Mouse (Mus musculus) layer of hippocampus, postnatal 36 days (tissue): ENCODE measurements around the gene Cyp2d26. TPM values are rescaled to one million over a fixed set of nuclear protein-coding genes. Genes with fewer than 3 reads are reported as not detected.
"Not testable (repeated sequence)": the region's sequence is repeated elsewhere in the genome, so short reads cannot be mapped to it uniquely, and the experiment has no call there.

Source experiments
- DNase-seq, 2 experiments: peaks; one replicate each; pipeline ENCODE4 v3.0.0; 2022
- total RNA-seq, 2 experiments: library from RNA; stranded (reverse); gene quantifications; 2 replicates each; pipeline ENCODE4 v1.2.3; 2021

Gene Cyp2d26
- not detected for total RNA-seq

DNA sequence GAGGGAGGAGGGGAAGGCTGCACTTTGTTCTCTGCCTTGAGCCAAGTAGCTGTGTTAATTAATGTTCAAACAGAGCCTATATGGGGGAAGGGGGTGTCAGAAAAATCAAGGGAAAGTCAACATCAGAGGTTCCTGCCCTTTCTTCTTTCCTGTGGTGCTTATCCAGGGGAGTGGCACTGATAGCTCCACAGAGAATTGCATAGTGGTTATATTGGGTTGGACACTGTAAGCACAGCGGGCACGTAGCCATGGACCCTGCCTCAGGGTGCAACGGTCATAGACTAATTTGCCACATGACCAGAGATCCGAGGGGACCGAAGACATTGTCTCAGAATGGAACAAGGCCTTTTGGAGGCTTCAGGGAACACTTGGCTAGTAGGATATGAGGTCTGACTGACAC is at the start of gene Cyp2d26:
Gene Cyp2d26, minus strand, starts transcription at position 18 of the 400 bp plus-strand sequence.
- no peak for DNase-seq

DNA sequence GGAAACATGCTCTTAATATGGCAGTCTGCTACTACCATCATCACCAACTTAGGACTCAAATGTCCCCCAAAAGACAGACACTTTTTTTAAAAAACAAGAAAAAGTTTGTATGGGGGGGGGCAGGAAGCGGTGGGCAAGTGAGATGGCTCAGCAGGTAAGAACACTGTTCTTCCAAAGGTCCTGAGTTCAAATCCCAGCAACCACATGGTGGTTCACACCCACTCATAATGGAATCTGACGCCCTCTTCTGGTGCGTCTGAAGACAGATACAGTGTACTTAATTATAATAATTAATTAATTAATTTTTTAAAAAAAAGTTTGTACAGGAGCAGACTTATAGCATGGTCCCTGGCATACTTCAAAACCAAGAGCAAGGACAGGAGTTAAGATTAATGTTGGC is 45.1 kb upstream of the Cyp2d26 start:
- no peak for DNase-seq

DNA sequence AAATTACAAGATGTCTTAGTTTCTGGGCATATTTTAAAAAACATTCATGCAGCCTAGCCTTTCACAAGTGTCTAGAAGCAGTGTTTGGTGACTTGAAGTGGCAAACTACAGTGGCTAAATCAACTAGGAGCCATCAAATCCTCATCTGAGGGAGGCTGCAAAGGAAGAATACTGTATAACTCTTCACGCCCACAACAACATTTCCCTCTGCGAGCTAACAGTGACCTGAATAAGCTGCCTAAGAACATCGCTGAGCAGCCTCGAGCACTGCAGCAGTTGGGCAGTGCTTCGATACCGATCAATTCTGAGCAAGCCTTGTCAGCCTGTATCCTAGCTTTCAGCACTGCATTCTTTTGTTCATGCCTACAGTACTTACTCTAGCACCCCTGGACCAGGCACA is 35.8 kb upstream of the Cyp2d26 start:
- no peak for DNase-seq

DNA sequence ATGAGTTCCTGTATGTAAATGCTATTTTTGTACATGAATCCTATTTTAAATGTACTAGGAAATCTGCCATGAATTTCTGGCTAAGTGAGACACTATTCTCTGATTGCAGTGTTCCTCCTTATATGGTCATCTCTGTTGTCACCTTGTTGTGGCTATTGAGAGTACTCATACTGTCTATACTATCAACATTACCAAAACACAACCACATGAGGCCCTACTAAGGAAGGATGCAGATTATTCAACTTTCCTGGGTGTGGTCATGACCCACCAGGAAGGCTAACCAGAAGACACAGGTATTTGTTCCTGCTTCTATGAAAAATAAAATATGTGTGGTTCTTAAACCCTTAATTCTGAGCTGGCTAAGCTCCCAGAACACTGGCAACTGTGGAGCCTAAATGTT is 31.8 kb upstream of the Cyp2d26 start:
- DNase-seq, result no peak

DNA sequence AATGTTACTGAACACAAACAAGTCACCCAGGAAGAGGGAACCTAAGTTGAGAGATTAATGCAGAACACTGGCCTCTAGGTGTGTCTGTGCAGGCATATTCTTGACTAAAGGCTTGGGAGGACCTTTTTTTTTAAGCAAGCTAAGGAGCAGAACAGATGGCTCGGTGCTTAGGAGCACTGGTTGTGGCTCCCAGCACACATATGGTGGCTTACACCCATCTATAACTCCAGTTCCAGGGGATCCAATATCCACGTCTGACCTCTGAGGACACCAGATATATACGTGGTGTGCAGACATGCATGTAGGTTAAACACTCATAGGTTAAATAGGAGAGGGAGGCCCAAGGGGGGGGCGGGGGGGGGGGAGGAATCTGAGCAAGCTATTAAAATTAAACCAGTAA is 28.3 kb upstream of the Cyp2d26 start:
- no peak for DNase-seq

DNA sequence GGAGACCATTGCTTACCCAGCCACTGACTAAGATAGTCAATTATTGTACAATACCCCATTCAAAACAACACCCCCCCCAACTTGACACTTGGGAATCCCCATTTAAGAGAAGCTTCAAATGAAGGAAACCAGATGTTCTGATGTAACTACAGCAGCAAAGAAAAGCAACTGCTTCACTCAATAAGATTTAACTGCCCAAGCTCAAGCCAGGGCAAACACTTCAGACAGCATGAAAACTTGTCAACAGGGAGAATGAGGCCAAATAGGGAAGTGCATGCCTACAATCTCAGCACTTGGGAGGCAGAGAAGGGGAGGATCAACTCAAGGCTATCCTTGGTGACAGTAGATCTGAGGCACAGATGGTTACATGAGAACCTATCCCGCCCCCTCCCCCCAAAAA is 27.6 kb upstream of the Cyp2d26 start:
- DNase-seq, result no peak

DNA sequence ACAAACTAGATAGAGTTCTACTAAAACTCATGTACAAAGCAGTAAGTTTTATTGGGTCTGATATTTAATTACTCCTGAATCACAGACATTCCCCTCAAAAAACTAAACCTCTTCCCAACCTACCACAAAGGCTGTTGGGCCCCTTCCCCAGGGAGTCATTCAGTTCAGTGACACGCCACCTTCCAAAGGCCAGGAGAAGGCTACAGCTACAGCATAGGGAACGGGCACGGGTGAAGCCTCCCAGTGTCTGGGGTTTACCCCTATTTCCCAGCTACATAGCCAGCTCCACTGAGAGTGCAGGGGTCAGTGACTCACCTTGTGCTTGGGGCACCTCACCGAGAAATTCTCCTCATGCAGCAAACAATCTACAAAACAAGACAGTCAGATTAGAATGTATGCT is 21.2 kb upstream of the Cyp2d26 start:
- DNase-seq, result no peak

DNA sequence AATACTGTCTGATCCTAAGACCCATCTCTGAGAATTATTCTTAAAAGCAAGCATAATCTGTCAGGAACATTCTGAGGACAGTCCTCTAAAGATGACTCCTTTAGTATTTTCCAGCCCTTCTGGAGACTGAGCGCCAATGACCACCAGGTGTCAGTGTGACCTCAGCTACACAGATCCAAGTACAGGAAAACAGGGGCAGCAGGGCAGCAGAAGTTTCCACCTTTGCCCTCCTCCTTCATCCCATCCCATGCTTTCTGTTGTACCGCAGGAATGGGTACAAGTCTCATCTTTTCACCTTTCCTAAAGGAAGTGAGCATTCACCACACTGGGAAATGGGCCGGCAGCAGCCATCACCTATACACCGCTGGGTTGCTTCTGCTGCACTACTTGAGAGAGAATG is 20.7 kb upstream of the Cyp2d26 start:
- DNase-seq, result peak; percentile 32 to 61

DNA sequence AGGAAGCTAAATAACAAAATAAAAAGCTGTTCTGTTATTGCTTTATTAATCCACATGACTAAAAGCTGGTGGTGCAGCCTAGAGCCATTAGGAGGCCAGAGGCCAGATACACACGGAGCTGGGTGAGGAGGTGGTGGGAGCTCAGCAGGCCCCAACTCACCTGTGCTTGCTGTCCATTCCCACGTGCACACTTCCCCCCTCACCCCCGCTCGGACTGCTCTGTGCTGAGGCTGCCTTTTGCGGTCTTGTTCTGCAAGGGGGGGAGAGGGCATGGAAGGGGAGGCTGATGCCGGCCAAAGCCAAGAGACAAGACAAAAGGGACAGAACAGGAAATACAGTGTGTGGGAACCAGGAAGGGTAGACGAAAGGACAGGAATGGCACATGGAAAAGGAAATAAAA is 20.2 kb upstream of the Cyp2d26 start:
- no peak for DNase-seq

DNA sequence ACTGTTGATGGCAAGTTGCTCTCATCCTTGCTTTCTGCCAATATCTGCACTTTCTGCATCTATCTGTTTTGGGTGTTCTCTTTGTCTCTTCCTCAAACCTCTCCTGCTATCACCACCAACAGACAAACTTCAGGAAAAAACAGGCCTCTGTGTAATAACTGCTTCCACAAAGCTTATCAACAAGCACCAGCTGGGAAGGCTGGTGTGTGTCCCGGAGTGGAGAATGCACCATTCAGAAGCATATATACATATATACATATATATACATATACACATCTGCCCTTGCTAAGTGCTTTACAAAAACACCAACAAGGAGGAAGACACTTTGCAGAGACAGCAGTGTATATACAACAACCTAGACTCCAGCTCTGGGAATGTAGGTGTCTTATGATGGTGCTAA is 16.5 kb upstream of the Cyp2d26 start:
- no peak for DNase-seq

DNA sequence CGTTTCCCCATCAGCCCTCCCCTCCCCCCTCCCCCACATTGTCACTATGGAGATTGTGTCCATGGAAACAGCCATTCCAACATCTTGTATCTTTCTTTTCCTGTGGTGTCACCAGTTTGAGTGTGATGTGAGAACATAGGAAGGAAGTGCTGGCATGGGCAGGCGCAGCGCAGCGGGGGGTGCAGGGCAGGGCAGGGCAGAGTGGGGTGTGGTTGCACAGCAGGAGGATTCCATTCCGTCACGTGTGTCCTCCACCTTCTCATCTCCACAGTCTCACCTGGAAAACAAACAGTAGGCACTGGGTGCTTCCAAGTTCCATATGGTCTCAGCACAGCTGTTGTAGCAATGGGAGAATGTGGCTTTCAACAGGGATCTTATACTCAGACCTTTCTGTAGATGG is 15.4 kb upstream of the Cyp2d26 start:
- no peak for DNase-seq

DNA sequence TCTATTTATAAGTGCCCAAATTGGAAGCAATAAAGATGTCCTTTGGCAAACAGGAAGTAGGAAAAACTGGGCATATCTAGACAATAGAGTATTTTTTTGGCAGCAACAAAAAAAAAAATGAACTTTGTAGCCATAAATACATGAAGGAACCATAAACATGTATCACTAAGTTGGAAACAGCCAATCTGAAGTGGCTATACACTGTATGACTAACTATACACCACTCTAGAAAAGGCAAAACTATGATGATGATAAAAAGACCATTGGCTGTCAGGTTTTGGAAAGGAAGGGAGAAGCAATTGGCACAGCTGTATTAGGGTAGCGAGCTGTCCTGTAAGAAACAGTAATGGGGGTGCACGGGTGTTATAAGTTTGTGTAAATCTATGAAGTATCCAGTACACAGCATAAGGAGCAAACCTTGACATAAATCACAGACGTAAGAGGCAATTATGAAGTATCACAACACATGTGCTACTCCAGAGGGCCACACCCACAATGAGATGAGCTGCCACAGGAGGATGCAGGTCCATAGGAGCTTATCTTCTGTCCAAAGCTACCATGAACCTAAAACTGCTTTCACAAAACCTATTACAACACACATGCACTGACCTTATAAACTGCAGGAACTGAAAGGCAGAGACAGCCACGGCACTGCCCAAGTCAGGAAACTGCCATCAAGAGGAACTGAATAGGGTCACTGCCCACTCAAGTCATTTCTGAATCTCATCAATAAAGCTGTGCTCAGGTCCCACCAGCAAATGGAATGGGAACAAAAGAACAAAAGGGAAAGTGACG is 13.1 kb upstream of the Cyp2d26 start:
- no peak for DNase-seq

DNA sequence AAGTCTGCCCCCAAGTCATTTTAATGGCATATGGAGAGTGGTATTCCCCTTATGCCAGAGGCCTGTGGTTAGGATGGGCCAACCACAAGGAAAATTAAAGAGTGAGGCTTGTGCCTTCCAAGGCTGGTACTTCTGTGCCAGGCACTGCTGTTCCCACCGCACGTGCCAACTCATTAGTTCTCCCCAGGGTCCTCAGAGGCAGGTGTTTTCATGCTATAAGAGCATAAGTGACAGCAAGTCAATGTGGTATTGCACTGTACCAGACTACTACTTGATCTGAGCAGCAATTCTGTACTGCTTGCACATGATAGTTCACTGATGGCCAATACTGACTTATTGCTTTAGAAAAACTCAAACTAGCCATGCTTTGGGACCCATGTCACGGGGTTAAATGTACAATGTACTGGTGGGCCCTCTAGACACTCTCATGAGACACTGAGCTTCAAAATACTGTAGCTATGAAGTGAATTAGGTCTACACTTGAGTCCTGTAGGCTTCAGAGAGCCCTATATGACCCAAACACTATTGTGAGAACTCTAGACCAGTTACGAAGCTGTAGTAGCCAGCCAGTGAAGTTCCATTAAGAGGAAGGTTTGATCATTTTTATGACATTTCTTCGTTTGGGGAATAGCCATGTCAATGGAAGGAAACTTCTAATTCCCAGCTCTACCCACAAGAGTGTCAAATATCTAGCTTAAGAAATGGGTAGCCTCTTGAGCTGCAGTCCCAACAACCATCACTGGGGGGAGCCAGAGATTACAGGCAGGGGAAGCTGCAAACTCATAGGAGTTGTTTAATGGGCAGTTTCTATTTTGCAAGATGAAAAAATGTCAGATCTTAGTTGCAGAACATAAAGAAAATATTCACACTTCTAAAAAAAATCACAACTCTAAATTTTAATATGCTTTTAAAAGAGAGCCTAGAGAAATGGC is 10.9 kb upstream of the Cyp2d26 start:
- peak; percentile 79 to 81 for DNase-seq

DNA sequence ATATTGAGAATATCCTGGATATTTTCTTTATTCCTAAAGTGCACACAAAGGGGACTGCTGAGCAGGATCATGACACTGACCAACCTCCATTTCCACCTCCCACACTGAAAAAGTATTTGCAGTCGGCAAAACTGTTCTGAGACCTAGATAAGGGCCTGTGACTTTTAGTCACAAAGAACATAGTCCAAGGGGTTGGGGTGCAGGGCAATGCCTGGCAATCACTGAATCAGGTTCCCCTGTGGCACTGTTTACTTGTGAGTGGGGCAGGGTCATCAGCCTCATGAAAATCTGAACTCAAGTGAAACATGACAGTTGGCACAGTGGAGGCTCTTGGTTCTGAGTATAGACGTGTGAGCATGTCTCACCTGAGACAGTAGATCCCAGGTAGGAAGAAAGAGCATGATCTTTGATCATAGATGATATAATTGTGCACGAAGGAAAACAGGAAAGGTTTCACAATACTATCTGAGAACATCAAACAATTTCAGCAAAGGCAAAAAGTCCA is 1.9 kb upstream of the Cyp2d26 start:
- DNase-seq, result no peak

DNA sequence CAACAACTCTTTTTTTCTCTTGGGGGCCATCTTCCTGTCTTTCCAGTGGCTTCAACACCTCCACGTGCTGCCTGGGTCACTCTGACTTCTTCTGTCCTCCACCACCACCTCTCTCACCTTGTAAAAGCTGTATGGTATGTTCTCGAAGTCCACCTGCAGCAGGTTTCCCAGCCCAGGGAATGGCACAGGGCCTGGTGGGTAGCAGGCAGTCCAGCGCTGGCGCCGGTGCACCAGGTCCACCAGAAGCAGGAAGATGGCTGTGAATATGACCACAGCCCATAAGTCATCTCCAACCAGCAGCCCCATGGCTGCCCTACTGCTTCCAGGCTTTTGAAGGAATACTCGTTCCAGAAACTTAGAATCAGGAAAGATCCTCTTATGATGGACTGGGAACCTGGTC is 226 bp downstream of the Cyp2d26 start:
- DNase-seq, result no peak

DNA sequence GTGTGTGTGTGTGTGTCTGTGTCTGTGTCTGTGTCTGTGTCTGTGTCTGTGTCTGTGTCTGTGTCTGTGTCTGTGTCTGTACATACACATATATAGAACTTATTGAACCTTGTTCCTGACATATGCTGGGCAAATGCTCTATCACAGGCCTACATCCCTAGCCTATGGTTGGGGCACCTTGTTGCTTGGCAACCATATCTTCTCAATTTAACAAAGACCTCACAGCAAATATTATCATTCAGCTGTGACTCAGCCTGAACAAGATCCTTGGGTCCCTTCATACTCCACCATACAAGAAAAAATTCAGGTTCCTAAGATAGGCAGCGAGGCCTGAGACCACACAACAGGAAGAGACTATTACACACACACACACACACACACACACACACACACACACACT is 640 bp downstream of the Cyp2d26 start:
- DNase-seq, result no peak

DNA sequence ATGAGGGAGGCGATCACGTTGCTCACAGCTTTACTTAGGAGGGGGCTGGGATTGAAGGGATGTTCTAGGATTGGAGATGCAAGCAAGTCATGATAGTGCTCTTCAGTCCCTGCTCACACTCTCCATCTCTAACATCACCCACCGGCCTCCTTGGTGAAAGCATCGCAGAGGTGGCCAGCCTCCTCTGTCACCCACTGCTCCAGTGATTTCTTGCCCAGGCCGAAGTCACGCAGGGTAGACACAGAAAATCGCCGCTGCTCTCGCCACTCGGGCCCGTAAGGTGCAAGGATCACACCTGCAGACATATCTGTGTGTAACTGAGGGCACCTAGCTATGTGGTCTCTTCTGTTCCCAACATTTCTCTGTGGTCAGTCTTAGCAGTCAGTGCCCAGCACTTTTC is 1.5 kb downstream of the Cyp2d26 start:
- no peak for DNase-seq

DNA sequence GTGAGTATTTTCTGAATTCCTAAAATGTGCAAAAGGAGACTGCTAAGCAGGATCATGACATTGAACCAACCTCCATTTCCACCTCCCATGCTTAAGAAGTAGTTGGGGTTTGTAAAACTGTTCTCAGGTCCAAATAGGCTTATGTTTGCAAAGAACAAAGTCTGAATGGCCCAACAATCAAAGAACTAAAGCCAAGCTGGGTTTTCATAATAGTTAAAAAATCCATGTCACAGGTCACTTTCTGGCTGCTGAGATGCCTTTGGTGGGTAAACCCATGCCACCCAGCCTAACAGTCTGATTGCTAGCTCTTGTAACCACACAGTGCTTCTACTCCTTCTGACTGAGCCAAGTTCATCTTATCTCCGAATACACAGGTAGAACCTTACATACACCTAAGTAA is 9.5 kb downstream of the Cyp2d26 start:
- no peak for DNase-seq

DNA sequence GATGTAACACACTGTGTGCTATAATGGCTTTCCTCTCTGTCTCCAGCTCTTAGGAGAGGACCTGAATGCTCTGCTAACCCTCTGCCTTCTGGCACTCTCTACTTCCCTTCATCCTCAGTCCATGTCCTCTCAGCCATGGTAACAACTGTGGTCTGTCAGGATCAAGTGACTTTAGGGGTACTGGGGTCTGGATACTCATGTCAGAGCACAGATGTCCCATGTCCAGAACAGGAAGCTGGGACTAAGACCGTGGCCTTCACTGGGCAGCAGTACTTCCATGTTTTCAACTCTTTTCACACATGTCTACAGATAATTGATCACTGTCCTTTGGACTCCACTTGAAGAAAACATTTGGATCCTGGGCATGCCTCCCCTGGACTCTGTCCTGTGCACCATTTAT is 10.3 kb downstream of the Cyp2d26 start:
- no peak for DNase-seq

DNA sequence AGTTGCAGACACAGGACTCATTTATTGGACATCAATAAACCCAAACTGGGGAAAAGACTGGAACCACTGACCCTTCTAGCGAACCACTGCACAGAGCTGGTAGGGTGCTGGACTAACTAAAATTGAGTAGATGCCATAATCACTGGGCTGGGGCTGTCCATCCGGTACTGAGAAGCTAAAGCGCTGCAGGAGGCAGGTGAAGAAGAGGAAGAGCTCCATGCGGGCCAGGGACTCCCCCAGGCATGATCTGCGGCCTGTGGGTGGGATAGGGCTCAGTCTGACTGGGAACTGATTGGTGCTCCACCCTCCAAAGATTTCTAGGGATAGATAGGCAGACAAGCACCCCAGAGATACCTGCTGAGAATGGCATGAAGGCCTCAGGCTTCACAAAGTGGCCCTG is 16.2 kb downstream of the Cyp2d26 start:
- not testable (repeated sequence) for DNase-seq

DNA sequence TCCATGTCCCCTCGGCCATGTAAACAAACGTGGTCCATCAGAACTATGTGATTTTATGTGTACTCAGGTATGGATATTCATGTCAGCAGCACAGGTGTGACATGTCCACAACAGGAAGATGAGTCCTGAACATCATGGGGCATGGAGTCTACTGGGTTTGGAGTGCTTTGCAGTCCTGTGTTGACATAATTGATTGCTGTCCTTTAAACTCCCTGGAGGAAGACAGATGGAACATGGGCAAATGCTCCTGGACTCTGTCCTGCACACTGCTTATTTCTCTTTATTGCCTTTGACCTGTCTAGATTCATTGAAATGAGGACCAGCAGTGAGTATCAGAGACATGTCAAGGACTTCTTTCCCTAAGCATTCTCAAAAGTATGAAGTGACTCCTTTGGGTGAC is 28.2 kb downstream of the Cyp2d26 start:
- DNase-seq, result no peak

DNA sequence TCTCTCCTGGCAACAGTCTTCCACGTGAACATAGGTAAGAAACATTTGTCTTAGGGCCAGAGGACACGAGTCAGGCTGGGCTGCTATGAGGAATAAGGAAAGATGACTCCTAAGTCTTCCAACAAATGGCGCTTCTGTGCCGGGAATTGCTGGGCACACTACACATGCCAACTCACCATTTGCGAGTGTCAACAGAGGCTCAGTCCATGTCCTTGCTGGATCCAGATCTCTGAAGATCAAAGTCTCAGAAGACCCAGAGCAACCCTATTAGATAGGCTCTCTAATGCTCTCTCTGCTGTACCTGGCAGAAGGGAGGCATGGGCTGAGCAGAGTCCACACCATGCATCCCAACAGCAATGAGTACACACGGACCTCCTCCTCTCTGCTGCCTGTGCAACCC is 29.2 kb downstream of the Cyp2d26 start:
- DNase-seq, result no peak

DNA sequence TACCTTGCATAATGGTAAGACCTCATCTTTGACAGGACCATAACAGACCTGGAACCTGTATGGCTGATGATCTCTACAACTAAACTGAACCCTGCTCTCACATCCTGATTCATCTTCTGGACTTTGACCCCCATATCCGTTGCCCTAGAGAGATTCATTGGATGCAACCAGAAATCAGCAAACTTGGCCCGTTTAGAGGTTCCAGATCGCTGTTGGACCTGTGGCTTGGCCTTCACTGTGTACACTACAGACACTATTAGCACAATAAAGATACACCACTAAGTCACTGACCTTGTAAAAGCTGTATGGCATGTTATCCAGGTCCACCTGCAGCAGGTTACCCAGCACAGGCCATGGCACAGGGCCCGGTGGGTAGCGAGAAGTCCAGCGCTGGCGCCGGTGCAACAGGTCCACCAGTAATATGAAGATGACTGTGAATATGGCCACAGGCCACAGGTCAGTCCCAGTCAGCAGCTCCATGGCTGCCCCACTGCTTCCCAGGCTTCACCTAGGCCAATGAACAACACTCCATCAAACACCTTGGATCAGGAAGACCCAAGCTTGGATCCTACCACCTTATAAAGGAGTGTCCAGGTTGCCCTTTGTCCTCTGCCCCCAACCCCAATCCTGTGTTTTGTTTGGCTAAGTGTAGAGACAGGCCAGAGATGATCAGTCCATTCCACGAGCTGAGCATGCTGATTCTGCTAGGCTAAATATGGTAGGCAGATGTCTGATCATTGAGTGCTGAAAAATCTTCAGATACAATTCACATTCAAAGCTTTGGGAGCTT is 30.3 kb downstream of the Cyp2d26 start, which contains the start of gene Cyp2d40:
Gene Cyp2d40, minus strand, starts transcription at position 553 of the 790 bp plus-strand sequence.
- DNase-seq, result no peak
